Mouse (Mus musculus) left cerebral cortex, postnatal 36 days (tissue): ENCODE data around the gene Pgpep1l. TPM values are rescaled to one million over a fixed set of nuclear protein-coding genes. Genes with fewer than 3 reads are reported as not detected.

Experiments used
- total RNA-seq, 2 experiments: library from RNA; stranded (reverse); gene quantifications; 2 replicates each; pipeline ENCODE4 v1.2.3; 2021

Pgpep1l gene
- total RNA-seq, 2 experiments from 2014 or later: 1.5 to 1.9 TPM

Other genes with a start within 250 kb of the Pgpep1l start
- gene Fam169b, start 9.6 kb upstream of the Pgpep1l start, total RNA-seq: 1 to 10 TPM in 1 of 2 experiments, under 1 TPM in 1; 0.82 to 1.0 TPM